Mouse (Mus musculus) right cerebral cortex, postnatal 36 days (tissue): ENCODE results near the gene Tnfrsf26.
A peak's percentile ranks its signal among the peaks of the same experiment; 100 is the strongest.

Experiments used
- DNase-seq, 2 experiments: peaks; one replicate each; pipeline ENCODE4 v3.0.0; 2022; ENCODE audit warnings: low spot score in 2 of 2, mixed read lengths in 1 of 2

The Tnfrsf26 gene

DNA sequence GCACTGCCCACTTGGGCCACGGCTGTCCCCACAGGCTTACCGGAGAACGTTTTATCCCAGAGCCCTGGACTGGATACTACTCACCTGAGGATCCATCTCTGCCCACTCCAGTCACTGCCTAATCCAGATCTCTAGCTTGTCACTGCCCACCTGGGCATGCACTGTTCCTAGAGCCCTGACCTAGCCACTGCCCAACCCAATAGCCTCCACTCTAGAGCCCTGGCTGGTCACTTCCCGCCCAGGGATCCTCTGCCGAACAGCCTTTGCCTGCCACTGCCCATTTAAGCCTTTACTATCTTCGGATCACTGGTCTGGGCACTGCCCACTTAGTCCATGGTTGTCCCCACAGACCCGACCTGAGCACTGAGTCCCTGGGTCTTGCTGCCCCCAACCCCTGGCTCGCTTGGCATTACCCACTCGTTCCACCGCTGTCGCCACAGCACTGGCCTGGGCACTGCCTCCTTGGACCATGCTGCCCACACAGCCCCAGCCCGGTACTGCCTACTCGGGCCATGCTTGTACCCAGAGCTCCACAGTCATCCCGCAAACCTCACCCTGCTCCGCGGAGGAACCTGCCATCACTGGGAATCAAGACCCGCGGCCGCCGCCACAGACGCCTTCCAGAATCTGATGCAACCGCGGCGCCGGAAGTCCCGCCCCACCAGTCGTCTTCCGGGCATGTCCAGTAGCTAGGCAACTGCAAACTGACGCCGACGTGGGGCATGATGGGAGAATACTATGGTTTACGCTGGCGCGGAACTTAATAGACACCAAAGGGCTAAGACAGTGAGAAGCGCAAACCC is 28.9 kb downstream of the Tnfrsf26 start, which contains the start of gene Cars:
Gene Cars (minus strand): TSS at position 663 of the 803 bp plus-strand sequence.
- peak; percentile 91 to 95 for DNase-seq

DNA sequence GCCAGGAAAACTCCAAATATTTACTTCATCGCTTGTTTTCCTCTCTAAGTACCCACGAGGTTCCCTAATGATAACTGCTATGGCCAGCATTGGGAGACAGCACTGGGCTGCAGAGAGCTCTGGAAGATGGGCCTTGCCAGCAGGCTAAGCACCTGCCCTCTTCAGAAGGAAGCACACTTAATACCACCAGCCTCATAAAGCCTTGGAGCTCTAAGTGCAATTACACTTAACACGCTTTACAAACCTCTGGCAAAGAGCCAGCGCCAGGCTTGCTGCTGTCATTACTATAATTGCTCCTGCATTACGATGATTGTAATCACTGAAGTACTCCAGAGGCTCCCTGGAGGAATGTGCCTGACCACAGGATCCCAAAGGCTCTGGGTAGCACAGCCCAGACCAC is 33.7 kb downstream of the Tnfrsf26 start:
- DNase-seq = no peak

DNA sequence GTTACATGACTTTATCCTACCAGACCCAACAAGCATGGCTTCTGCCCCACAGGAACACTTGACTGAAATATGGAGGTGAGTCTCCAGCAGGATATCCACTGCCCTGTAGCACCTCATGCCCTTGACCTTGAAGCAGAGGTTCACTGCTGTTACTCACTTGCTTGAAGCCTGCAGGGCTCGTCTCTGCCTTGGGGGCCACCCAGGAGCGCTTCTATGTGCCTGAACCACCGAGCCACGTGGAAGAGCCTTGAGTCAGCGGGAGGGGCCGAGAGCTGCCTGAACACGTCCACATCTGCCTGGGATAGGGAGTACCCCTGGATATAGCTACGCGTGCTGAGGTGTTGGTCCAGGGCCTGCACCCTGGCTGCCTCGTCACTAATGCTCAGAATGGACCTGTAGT is 36.3 kb downstream of the Tnfrsf26 start:
- DNase-seq = no peak

DNA sequence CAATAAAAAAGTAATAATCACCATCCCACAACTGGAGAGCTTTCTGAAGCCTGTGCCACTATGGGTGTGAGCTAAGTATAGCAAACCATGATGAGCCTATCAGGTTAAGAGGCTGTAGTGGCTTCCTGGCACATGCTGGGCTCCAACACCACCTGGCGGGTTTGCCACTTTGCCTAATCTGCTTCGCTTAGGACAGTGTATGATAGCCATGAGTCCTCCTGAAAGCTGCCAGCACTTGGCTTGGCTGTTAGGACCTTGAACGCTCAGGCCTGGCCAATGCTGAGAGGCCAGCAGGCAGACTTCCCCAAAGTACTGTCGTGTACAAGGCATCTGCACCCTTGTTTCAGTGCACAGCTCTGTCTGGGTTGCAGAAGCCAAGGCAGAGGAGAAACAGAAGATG is 40.5 kb downstream of the Tnfrsf26 start:
- no peak for DNase-seq

DNA sequence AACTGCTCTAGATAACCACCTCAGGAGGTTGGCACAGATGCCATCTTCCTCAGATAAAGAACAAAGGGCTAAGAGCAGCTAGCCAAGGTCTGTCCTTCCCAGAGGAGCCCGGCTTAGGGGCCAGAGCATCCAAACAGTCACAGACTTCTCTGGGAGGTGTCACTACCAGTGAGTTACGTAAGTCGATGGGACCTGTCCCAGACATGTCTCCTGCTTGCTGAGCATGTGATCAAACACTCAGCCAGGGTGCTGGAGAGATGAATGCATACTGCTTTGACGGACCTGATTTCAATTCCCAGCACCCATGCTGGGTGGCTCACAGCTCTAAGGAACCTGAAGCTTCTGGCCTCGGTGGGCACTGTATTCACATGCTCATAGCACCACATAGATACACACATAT is 40.9 kb downstream of the Tnfrsf26 start:
- no peak for DNase-seq

DNA sequence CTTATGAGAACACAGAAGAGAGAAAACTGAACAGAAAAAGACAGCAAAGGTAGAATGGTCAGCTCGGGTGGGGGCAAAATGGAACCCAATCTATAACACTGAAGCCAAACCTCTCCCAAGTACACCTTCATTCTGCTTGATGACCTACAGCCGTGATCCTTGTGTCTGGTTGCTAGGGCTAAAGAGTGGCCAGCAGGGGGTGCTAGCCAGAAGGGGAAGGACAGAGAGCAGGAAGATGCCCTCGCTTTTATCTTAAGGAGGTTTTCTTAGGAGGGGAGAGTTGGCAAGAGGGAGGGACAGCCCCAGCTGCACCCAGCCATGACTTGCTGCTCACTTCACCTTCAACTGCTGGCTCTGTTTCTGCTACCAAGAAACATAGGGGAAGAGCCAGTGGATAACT is 44.6 kb downstream of the Tnfrsf26 start:
- DNase-seq = no peak

DNA sequence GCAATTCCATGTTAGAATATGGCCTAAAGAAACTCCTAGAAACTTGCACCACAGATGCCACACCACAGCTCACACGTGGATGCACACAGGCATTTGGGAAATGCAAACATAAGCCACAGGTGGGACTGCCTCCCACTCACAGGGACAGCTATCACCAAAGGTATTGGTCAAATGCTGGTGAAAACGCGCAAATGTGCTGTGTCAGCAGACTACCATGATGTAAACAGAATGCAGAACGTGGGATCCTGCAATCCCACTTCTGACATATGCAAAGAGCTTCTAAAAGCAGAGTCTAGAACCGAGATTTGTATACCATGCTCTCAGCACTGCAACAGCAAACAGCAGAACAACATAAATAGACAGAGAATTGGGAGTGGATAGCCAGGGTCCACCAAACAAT is 45.5 kb downstream of the Tnfrsf26 start:
- no peak for DNase-seq

DNA sequence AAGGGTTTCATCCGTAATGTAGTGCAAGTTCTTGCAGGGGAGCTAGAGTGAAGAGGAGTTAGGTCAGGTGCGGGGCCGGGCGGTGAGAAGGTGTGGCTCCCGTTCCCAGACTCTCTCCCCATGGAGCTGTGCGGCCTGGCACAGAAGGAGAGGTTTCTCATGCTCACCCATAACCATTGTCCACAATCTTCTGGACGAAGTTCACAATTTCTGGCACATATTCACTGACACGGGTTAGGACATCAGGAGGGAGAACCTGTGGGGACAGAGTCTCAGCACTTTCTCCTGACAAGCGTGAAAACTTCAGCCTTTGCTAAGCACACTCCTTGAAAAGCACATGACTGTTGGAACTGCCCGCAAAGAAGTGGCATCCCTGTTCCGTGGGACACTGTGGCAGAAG is 52.8 kb downstream of the Tnfrsf26 start:
- DNase-seq = no peak

DNA sequence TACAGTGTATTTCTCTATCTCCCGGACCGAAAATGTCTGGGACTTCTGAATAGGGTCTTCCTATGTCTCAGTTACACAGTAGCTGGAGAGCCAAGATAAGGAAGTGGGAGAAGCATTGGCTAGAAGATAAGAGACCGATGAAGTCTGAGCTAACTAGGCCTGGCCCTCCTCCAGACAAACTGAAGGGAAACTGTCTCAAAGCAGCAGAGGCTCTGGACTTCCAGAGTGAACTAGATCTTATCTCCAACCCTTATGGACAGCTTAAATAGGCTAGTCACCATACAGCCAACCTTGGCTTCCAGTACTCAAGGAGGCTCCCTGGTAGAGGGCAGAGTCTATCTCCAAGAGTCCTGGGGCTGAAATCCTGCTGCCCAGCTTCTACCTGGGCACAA is 62.9 kb downstream of the Tnfrsf26 start:
- DNase-seq = no peak

DNA sequence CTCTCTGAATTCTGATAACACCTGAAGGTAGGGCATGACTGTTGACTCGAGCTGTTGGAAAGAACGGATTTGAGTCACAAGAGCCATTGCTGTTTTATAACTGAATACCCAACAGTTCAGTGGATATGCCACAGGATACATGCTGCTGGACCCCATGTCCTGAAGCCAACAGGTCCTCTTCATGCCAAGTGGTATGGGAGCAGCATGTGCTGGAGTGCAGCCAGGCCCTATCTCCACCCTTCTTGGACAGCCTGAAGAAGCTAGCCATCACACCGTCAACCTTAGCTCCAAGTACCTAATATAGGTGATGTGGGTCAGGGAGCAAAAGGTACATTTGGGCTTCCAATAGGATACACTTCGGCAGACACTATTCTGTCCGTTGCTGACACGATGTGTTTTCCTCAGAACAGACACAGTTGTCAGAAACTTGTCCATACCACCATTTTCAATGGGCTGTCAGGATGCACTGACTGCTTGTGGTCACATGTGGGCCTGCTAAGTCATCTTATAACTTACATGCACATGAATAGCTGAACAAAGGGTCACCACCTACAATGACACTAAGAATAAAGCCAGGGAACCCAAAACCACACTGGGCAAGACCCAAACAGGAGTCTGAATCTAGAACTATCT is 63.4 kb downstream of the Tnfrsf26 start:
- no peak for DNase-seq

DNA sequence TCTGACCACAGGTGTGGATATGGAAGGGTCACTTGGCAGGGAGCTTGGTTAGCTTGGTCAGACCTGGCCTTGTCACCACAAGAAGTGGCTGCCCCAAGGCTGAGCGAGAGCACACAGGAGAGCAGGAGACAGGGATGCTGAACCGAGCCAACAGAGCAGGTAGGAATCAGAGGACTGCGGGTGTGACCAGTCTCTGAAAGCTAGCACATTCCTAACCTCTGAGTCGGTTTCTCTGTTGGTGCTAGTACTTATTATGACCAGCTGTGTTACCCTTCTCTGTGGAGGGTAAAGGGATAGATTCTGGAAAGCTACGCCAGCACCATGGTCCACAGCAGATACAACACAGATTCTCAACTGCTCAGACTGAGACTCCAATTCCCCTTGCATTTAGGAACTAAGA is 64.7 kb downstream of the Tnfrsf26 start:
- no peak for DNase-seq
